Mouse (Mus musculus): ENCODE results near the gene Rhot1. TPM values are rescaled to one million over a fixed set of nuclear protein-coding genes. Genes with fewer than 3 reads are reported as not detected.

Rhot1 gene
- total RNA-seq, 2 experiments from 2014 or later: 68.0 to 68.5 TPM

- no peak for DNase-seq (ENCODE audit: low spot score in 2 of 2)
- intact Hi-C loops (cut with DNase I): no loop called here
Measured at GRCm38 (mm10) chr11:80312049-80312448, 103.2 kb downstream of the Rhot1 start.

- intact Hi-C loops (cut with DNase I): no loop called here
- DNase-seq (ENCODE audit: low spot score in 2 of 2): no peak
Measured at GRCm38 (mm10) chr11:80312565-80312964, 103.7 kb downstream of the Rhot1 start.

GRCm38 (mm10) chr11:80313462-80313861 is 104.6 kb downstream of the Rhot1 start:
- intact Hi-C loops (cut with DNase I): no loop called here
- DNase-seq (ENCODE audit: low spot score in 2 of 2): no peak

GRCm38 (mm10) chr11:80313944-80314343 is 105.1 kb downstream of the Rhot1 start:
- no peak for DNase-seq (ENCODE audit: low spot score in 2 of 2)
- intact Hi-C loops (cut with DNase I): no loop called here

- intact Hi-C loops (cut with DNase I): no loop called here
Measured at GRCm38 (mm10) chr11:80315743-80316639, 107.2 kb downstream of the Rhot1 start.

More at GRCm38 (mm10) chr11:80315743-80316639, 107.2 kb downstream of the Rhot1 start:
- DNase-seq (ENCODE audit: low spot score in 2 of 2): no peak

Other genes with a start within 250 kb of the Rhot1 start
- 10 to 100 TPM; 24.6 to 29.1 TPM for gene Utp6, start 246.6 kb upstream of the Rhot1 start, total RNA-seq (2021)
- 10 to 100 TPM; 31.1 to 37.1 TPM for gene Suz12, start 215.9 kb upstream of the Rhot1 start, total RNA-seq (2021)
- 10 to 100 TPM; 15.2 TPM for gene Crlf3, start 128.0 kb upstream of the Rhot1 start, total RNA-seq (2021)
- gene Atad5, start 119.6 kb upstream of the Rhot1 start, total RNA-seq (2021): 1 to 10 TPM; 2.6 to 4.3 TPM
- 1 to 10 TPM; 7.9 to 8.3 TPM for gene Tefm, start 66.8 kb upstream of the Rhot1 start, total RNA-seq (2021)
- gene Adap2, start 54.9 kb upstream of the Rhot1 start, total RNA-seq (2021): 10 to 100 TPM in 1 of 2 experiments, 1 to 10 TPM in 1; 7.1 to 10.6 TPM
- gene Rnf135, start 25.2 kb upstream of the Rhot1 start, total RNA-seq (2021): 1 to 10 TPM; 5.0 to 7.0 TPM
- 10 to 100 TPM; 19.8 to 29.7 TPM for gene Rhbdl3, start 91.9 kb downstream of the Rhot1 start, total RNA-seq (2021)
- gene 5730455P16Rik, start 169.0 kb downstream of the Rhot1 start, total RNA-seq (2021): 10 to 100 TPM; 48.0 to 51.6 TPM
- gene Zfp207, start 174.3 kb downstream of the Rhot1 start, total RNA-seq (2021): 100 to 1,000 TPM in 1 of 2 experiments, 10 to 100 TPM in 1; 99.3 to 152 TPM
- gene Psmd11, start 219.6 kb downstream of the Rhot1 start, total RNA-seq (2021): 10 to 100 TPM; 96.0 to 99.9 TPM